Mouse (Mus musculus) layer of hippocampus, adult 18-20 months (tissue): ENCODE data around the gene Il3. TPM values are rescaled to one million over a fixed set of nuclear protein-coding genes. Genes with fewer than 3 reads are reported as not detected.

Experiments
- DNase-seq, 2 experiments: peaks; one replicate each; pipeline ENCODE4 v3.0.0; 2022; ENCODE audit warnings: low spot score in 2 of 2
- total RNA-seq, 2 experiments: library from RNA; stranded (reverse); gene quantifications; 2 replicates each; pipeline ENCODE4 v1.2.3; 2021

The Il3 gene
- total RNA-seq, 2 experiments from 2014 or later: not detected

DNA sequence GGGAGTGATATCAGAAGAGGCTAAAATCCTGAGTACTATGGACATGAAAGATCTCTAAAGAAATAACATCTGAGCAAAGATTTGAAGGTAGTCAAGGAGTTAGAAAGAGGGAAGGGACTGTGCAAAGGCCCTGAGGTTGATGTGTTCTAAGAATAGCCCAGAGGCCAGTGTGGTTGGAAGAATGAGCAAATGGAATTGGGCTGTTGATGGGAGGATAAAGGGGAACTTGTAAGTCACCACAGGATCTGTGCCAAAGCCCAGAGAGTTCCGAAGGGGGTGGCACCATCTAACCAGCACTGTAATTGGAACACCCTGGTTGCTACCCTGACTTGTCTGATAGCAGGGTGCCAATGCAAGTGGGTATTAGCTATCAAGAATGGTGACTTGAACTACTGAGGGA, 47.9 kb downstream of the Il3 start:
- no peak for DNase-seq

DNA sequence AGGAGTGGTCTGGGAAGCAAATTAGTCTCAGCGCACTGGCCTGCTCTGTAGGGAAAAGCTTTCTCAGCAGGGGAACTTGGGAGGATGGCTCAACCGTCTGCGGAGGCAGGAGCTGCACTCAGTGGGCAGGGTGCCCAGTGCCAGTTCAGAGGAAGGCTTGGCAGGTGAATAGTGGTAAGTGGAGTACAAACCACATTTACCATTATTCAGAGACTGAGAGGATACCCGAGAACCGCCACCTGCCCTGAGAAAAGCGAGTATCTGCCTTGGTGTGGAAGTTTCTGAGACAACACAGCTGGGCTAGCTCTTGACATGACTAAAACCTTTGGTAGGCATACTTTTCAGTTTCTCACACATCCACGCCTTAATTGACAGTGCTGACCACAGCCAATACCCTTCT, 49.7 kb downstream of the Il3 start:
- no peak for DNase-seq

- DNase-seq: no peak
Measured at GRCm38 (mm10) chr11:54216091-54216490, 51.0 kb downstream of the Il3 start.

Other genes starting within 250 kb of the Il3 start
- 1 to 10 TPM; 6.1 to 6.7 TPM for gene Slc22a4, start 239.2 kb downstream of the Il3 start, total RNA-seq
- gene Pdlim4, start 198.3 kb downstream of the Il3 start, total RNA-seq: 10 to 100 TPM; 14.8 to 15.4 TPM
- gene P4ha2, start 167.2 kb downstream of the Il3 start, total RNA-seq: 10 to 100 TPM; 26.9 to 30.7 TPM
- gene Csf2, start 17.6 kb downstream of the Il3 start, total RNA-seq: not detected
- gene Acsl6, start 36.5 kb upstream of the Il3 start, total RNA-seq: 100 to 1,000 TPM; 171 to 189 TPM
- not detected for gene Meikin, start 103.4 kb upstream of the Il3 start, total RNA-seq
- gene Fnip1, start 170.9 kb upstream of the Il3 start, total RNA-seq: 10 to 100 TPM; 36.5 to 38.2 TPM